Mouse (Mus musculus): ENCODE results near the gene Krba1.

GRCm38 (mm10) chr6:48464966-48465679 lies 69.7 kb downstream of the Krba1 start:
- no peak for TF ChIP-seq CTCF (conservative IDR thresholded peaks at IDR 0.05; ENCODE audit: low read length)
- no peak for TF ChIP-seq POU5F1 (IDR thresholded peaks at IDR 0.05; ENCODE audit: borderline replicate concordance, low read length)
- no peak for TF ChIP-seq NANOG (IDR thresholded peaks at IDR 0.05; ENCODE audit: borderline replicate concordance, low read length)
